Mouse (Mus musculus) hematopoietic stem cell, adult 5-6 weeks (primary cell): ENCODE measurements at regions not wholly inside any gene's neighbourhood (a gene's known extent, or its start where the extent isn't known, plus 50 kb on each side); places are given as distances from the start of the nearest gene placed in this dataset.
"Not testable (repeated sequence)": the region's sequence is repeated elsewhere in the genome, so short reads cannot be mapped to it uniquely, and the experiment has no call there.

Experiments
- ATAC-seq, 2 experiments: fragments of 125-278 bp in 1 of 2; replicated peaks in 1 of 2; 2 replicates each; pipeline ENCODE4 v1.8.0; 2016 to 2017; ENCODE audit warnings: inconsistent platforms in 2 of 2, mild to moderate bottlenecking in 2 of 2, moderate number of reproducible peaks in 2 of 2, low read depth in 1 of 2, moderate TSS enrichment in 1 of 2; ENCODE audit not compliant: low FRiP score in 2 of 2, poor library complexity in 2 of 2, severe bottlenecking in 2 of 2, insufficient read depth in 1 of 2, low TSS enrichment in 1 of 2

- no peak for ATAC-seq
Observed at GRCm38 (mm10) chr4:153768350-153768749, 188.7 kb upstream of the A430005L14Rik start.

GRCm38 (mm10) chr4:153770675-153771074 is 186.4 kb upstream of the A430005L14Rik start:
- ATAC-seq: no peak

- ATAC-seq: no peak
Observed at GRCm38 (mm10) chr4:153780501-153780900, 176.5 kb upstream of the A430005L14Rik start.

DNA sequence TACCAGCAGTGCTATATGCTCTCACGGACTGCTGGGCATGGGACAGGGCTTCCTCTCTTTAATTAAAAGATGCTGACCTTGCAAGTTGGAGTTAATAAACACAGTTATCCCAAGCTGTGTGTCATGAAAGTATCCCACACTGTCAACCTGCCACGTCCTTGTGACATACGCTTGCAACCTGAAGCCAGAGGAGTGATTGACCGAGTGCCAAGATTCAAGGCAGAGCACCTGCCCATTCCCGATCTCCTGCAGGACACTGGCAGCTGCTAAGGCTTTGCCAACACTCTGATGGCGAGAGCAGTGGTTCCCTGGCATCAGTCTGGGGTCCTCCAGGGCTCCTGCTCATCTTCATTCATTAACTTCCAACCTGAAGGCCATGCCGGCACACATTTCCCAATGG is 175.8 kb upstream of the A430005L14Rik start:
- no peak for ATAC-seq

GRCm38 (mm10) chr4:153781981-153782521 is 175.0 kb upstream of the A430005L14Rik start:
- ATAC-seq: no peak

DNA sequence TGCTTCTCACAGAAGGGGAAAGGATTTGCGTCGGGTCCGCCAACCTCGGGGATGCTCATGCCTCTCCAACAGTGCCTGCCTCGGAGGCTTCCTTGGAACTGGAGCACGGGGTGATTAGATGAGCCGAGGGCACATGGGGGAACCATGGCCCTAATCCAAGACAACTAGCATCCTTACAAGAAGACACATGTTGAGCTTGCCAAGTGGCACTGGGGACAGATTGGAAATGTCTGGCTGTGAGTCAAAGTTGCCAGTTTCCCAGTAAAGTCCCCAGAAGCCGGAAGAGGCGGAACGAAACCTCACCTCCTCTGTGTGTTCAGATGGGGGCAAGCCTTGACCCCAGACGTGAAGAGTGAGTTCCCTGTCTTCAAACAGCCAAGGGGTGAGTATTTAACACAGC is 172.6 kb upstream of the A430005L14Rik start:
- ATAC-seq: no peak

GRCm38 (mm10) chr4:153785564-153785963 is 171.5 kb upstream of the A430005L14Rik start:
- ATAC-seq: no peak

- no peak for ATAC-seq
Observed at GRCm38 (mm10) chr4:153792307-153792706, 164.7 kb upstream of the A430005L14Rik start.

GRCm38 (mm10) chr4:153798061-153798460 is 159.0 kb upstream of the A430005L14Rik start:
- no peak for ATAC-seq

GRCm38 (mm10) chr4:153805727-153806126 is 151.3 kb upstream of the A430005L14Rik start:
- ATAC-seq: no peak

DNA sequence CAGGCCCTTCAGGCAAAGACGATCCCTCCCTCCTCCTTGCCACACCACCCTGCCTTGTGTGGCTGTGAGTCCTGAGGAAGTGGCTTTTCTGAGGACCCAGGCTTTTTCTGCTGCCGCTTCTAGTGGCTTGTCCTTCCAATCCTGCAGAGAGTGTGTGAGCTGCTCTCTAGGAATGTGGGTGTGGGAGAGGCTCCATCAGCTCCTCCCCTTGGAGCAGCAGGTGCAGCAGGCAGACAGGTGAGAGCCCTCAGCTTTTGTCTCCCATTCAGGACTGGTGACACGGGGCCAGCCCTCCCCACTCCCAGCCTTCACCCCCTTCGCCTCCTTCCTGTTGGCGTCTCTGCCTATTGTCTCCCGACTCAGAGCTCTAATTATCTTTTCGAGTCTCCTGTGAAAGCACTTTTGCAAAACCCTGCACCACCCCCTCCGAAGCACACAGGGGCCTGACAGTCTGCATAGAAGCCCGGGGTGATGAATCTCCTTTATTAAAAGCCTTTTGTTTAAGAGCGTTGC is 150.8 kb upstream of the A430005L14Rik start:
- ATAC-seq: no peak

- ATAC-seq: no peak
Observed at GRCm38 (mm10) chr4:153806820-153807436, 150.1 kb upstream of the A430005L14Rik start.

DNA sequence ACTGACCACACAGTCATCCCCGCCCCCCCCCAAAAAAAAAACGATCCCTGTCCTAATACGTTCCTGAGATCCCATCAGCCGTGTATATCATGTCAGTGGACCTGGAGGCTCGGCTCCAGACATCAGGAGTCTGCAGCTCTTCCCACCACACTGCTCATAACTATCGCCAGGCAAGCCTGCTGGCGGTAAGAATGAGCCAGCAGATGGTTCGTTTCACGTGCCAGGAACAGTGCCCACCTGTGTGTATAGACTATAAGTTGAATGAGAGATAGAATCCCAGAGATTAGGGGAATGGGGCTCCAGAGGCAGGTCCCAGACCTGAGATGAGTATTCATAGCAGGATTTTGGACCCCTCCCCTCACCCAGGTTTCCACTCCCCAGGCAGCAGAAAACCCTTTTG is 144.2 kb upstream of the A430005L14Rik start:
- ATAC-seq: no peak

GRCm38 (mm10) chr4:153827914-153828313 is 129.1 kb upstream of the A430005L14Rik start:
- no peak for ATAC-seq

DNA sequence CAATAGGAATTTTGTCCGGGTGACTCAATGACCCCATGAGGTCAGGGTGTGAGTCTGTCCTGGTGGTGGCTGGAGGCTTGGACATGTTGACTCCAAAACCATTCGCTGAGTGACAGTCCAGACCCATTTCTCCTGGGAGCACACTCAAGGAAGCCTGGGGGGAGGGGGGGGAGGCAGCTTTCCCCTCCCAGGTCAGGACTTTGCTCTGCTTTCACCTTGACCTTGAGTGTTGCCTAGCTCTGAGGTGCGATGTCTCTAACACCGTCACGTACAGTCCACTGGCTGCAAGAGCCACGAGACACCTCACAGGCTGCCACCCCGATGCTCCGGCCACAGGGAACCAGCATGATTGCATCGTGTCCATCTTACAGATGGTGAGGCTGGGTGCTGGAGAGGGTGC is 127.3 kb upstream of the A430005L14Rik start:
- no peak for ATAC-seq

DNA sequence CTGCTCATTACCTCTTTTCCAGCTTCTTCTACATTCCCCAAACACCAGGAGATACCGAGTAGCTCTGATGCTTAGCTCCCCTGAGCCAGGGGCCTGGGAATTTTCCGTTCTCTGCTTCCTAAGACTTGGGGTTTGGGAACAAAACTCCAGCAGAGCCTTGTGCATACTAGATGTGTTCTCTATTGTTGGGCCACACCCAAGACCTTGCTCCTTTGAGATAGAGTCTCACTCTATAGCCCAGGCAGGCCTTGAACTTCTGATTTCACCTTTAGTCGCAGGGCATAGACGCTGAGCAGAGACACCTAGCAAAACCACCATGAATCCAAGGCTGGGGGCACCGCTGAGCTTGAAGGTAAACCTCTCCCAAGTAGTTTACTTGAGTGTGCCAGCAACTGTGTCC is 126.5 kb upstream of the A430005L14Rik start:
- ATAC-seq: no peak

DNA sequence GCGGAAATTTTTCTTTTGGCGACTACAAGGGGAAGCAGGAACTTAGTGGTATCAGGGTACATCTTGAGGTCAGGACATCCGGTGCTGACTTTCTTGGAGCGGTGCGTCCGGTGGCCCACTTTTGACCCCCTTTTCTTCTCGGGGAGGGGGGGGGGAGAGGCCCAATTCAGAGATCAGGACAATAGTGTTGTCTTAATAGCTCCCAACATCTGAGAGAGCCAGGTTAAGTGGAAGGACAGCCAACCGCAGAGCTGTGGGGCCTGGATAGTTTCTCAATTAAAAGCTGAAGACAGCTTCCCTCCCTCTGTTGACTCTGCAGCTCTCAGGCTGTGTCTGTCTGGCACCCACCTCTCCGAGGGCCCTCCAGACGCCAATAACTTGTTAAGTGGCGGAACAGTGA is 125.8 kb upstream of the A430005L14Rik start:
- not testable (repeated sequence) for ATAC-seq

GRCm38 (mm10) chr4:153832151-153832550 is 124.9 kb upstream of the A430005L14Rik start:
- ATAC-seq: no peak

DNA sequence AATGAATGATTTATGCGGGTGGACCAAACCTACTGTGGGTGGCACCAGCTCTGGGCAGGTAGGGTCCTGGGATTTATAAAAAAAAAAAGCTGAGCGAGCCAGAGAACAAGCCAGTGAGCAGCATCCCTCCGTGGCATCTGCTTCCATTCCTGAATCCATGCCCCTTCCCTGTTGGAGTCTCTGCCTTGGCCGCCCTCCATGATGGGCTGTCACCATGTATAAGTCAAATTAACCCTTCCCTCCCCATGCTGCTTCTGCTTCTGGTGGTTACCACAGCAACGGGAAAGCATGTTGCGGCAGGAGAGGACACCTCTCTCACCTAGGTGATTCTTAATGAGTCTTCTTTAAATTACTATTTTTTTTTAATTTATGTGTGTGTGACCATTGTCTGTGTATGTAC is 112.3 kb upstream of the A430005L14Rik start:
- ATAC-seq: no peak
